Mouse (Mus musculus) stomach, embryonic 16.5 days (tissue): ENCODE data around the gene Cpxm2. TPM values are rescaled to one million over a fixed set of nuclear protein-coding genes. Genes with fewer than 3 reads are reported as not detected.

Experiments used
- polyA plus RNA-seq: library from polyadenylated mRNA; unstranded; fragments of >200 nt; fragmentation: Nextera tagmentation; extraction: Ambion mirVana; gene quantifications from 2 replicates; pipeline ENCODE4 v1.2.1, GENCODE M21; 2015

Gene Cpxm2
- polyA plus RNA-seq, 1 experiment from 2014 or later = 4.5 TPM

Other genes starting within 250 kb of the Cpxm2 start
- gene Gpr26, start 188.3 kb downstream of the Cpxm2 start, polyA plus RNA-seq = not detected in 2 replicates
- gene Chst15, start 162.5 kb upstream of the Cpxm2 start, polyA plus RNA-seq = 24.6 and 25.5 TPM in 2 replicates